Mouse (Mus musculus) limb, embryonic 13.5 days (tissue): ENCODE measurements around the gene Slc48a1. TPM values are rescaled to one million over a fixed set of nuclear protein-coding genes. Genes with fewer than 3 reads are reported as not detected.

Experiments
- ATAC-seq: fragments of 200-750 bp; cut with Nextera tagmentation; 2 replicates; pipeline ENCODE4 v1.8.0; 2017; ENCODE audit warnings: low read depth, moderate number of reproducible peaks, moderate TSS enrichment; ENCODE audit not compliant: low FRiP score
- H3K27ac ChIP-seq: fragments of 300-500 bp; sonication (generic); 2 replicates; pipeline ENCODE4 v1.5.1; 2015; ENCODE audit warnings: inconsistent platforms, mild to moderate bottlenecking, moderate library complexity
- H3K27me3 ChIP-seq: fragments of 300-500 bp; sonication (generic); 2 replicates; pipeline ENCODE4 v1.6.1; 2015; ENCODE audit warnings: mild to moderate bottlenecking, inconsistent platforms
- H3K36me3 ChIP-seq: fragments of 300-500 bp; sonication (generic); 2 replicates; pipeline ENCODE4 v1.6.1; 2015; ENCODE audit warnings: inconsistent platforms, mild to moderate bottlenecking, moderate library complexity
- H3K4me1 ChIP-seq: fragments of 300-500 bp; sonication (generic); 2 replicates; pipeline ENCODE4 v1.6.1; 2015; ENCODE audit warnings: inconsistent platforms
- H3K4me2 ChIP-seq: fragments of 300-500 bp; sonication (generic); replicated peaks from 2 replicates; pipeline ENCODE4 v1.6.1; 2015; ENCODE audit warnings: inconsistent platforms, mild to moderate bottlenecking, moderate library complexity
- H3K4me3 ChIP-seq: fragments of 300-500 bp; sonication (generic); 2 replicates; pipeline ENCODE4 v1.5.1; 2015; ENCODE audit warnings: moderate library complexity, mild to moderate bottlenecking, inconsistent platforms
- H3K9ac ChIP-seq: fragments of 300-500 bp; sonication (generic); 2 replicates; pipeline ENCODE4 v1.6.1; 2015; ENCODE audit warnings: mild to moderate bottlenecking, inconsistent platforms
- H3K9me3 ChIP-seq: fragments of 300-500 bp; sonication (generic); 2 replicates; pipeline ENCODE4 v1.6.1; 2016; ENCODE audit warnings: inconsistent platforms
- WGBS: fragments of 180-500 bp; shearing (Covaris S2); methylation state at CpG from one replicate; pipeline ENCODE4 v1.1.7; 2015; 5-methylcytosine and 5-hydroxymethylcytosine counted together
- polyA plus RNA-seq: library from polyadenylated mRNA; unstranded; fragments of >200 nt; fragmentation: Nextera tagmentation; extraction: Ambion mirVana; gene quantifications from 2 replicates; pipeline ENCODE4 v1.2.1, GENCODE M21; 2015

Gene Slc48a1
- polyA plus RNA-seq, 1 experiment from 2014 or later, result 39.5 TPM

GRCm38 (mm10) chr15:97796674-97797310 is 18.5 kb downstream of the Slc48a1 start:
- H3K9ac ChIP-seq, result no peak overlapping the region
- H3K27ac ChIP-seq, result no peak overlapping the region
- no peaks in the 10 kb centered on the region for H3K27me3 ChIP-seq
- no peak overlapping the region for H3K4me3 ChIP-seq
- no peak for ATAC-seq
- WGBS, result 93% methylated on average over 17 of the region's 17 CpGs
- H3K9me3 ChIP-seq, result no peaks in the 10 kb centered on the region
- no peaks in the 10 kb centered on the region for H3K4me1 ChIP-seq
- H3K36me3 ChIP-seq, result peaks cover 100% of the 10 kb centered on the region
- H3K4me2 ChIP-seq, result no peak overlapping the region

- Histone ChIP-seq H3K36me3 (peaks cover 94% of the 10 kb centered on the region), H3K4me1 (peaks cover 8% of the 10 kb centered on the region)
- no peak for ATAC-seq
These were observed 19.8 kb downstream of the Slc48a1 start for GRCm38 (mm10) chr15:97798134-97798533.

DNA sequence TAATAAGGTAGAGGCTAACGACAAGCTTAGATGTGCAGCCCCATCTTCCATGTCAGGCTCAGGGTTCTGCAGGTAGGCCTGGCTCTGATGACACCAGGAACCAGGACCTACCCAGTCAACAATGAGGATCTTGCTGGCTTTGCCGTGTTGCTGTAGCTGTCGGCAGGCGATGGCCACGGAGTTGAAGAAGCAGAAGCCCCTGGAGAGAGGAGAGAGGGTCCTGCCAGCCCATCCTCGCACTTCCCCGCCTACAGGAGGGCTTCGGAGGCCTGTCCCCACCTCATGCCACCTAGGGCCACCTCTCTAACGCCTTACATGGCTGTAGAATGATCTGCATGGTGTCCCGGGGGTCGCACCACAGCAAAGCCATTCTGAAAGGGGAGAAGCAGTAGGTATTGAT is 21.1 kb downstream of the Slc48a1 start:
- Histone ChIP-seq H3K27ac (no peak overlapping the region), H3K36me3 (peaks cover 81% of the 10 kb centered on the region), H3K4me3 (no peak overlapping the region), H3K4me1 (peaks cover 8% of the 10 kb centered on the region), H3K4me2 (no peak overlapping the region), H3K9me3 (no peaks in the 10 kb centered on the region), H3K27me3 (no peaks in the 10 kb centered on the region), H3K9ac (no peak overlapping the region)
- no peak for ATAC-seq
- WGBS, result 90% methylated on average over 11 of the region's 11 CpGs

More at GRCm38 (mm10) chr15:97798134-97798533, 19.8 kb downstream of the Slc48a1 start:
- Histone ChIP-seq H3K27me3 (no peaks in the 10 kb centered on the region), H3K4me3 (no peak overlapping the region), H3K9ac (no peak overlapping the region), H3K27ac (no peak overlapping the region), H3K4me2 (no peak overlapping the region), H3K9me3 (no peaks in the 10 kb centered on the region)
- 88% methylated on average over 17 of the region's 17 CpGs for WGBS

- no peak overlapping the region for H3K4me2 ChIP-seq
- WGBS, result 91% methylated on average over 13 of the region's 13 CpGs
- no peaks in the 10 kb centered on the region for H3K27me3 ChIP-seq
- H3K9me3 ChIP-seq, result no peaks in the 10 kb centered on the region
- ATAC-seq, result no peak
- H3K4me3 ChIP-seq, result no peak overlapping the region
- peaks cover 75% of the 10 kb centered on the region for H3K36me3 ChIP-seq
- no peak overlapping the region for H3K9ac ChIP-seq
- no peak overlapping the region for H3K27ac ChIP-seq
- peaks cover 8% of the 10 kb centered on the region for H3K4me1 ChIP-seq
These were observed 22.5 kb downstream of the Slc48a1 start for GRCm38 (mm10) chr15:97800853-97801252.

- Histone ChIP-seq H3K9ac (no peak overlapping the region), H3K4me2 (peak overlapping the region; percentile 52; the same call in 1 of the 2 replicates), H3K4me1 (peaks cover 8% of the 10 kb centered on the region), H3K4me3 (no peak overlapping the region), H3K27me3 (no peaks in the 10 kb centered on the region), H3K9me3 (no peaks in the 10 kb centered on the region), H3K36me3 (peaks cover 73% of the 10 kb centered on the region), H3K27ac (no peak overlapping the region)
- no peak for ATAC-seq
- 87% methylated on average over 7 of the region's 7 CpGs for WGBS
These were observed 23.5 kb downstream of the Slc48a1 start for GRCm38 (mm10) chr15:97801811-97802210.

GRCm38 (mm10) chr15:97802575-97802974 is 24.3 kb downstream of the Slc48a1 start:
- peak overlapping the region; percentile 52 for H3K4me2 ChIP-seq
- 17% methylated on average over 13 of the region's 13 CpGs for WGBS
- H3K4me1 ChIP-seq, result peaks cover 8% of the 10 kb centered on the region
- peak overlapping the region; percentile 33 for H3K4me3 ChIP-seq
- H3K9ac ChIP-seq, result peak overlapping the region; percentile 50; the same call in 1 of the 2 replicates
- H3K27me3 ChIP-seq, result no peaks in the 10 kb centered on the region
- no peaks in the 10 kb centered on the region for H3K9me3 ChIP-seq
- H3K27ac ChIP-seq, result no peak overlapping the region
- H3K36me3 ChIP-seq, result peaks cover 73% of the 10 kb centered on the region
- peak; percentile 73; the same call in 1 of the 2 replicates for ATAC-seq

DNA sequence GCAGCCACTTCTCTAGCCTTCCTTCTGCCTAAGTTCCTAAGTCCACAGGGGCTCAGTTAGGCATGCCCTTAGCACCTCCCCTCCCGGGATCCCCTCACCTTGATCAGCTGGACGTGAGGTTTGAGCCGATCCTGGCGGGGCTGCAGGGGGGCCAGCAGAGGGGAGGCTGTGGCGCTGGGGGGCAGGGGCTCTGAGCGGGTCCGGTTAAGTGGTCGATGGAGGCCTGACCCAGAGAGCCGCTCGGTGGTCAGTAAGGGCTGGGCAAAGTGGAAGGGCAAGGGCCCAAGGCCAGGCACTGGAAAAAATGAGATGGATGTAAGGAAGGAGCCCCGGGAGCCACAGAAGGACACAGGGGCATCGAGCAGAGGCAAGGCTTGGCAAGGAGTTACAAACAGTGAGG is 29.5 kb downstream of the Slc48a1 start:
- Histone ChIP-seq H3K4me2 (no peak overlapping the region), H3K36me3 (peaks cover 62% of the 10 kb centered on the region), H3K9ac (no peak overlapping the region), H3K27me3 (no peaks in the 10 kb centered on the region), H3K9me3 (no peaks in the 10 kb centered on the region), H3K4me3 (no peak overlapping the region), H3K27ac (no peak overlapping the region), H3K4me1 (peaks cover 11% of the 10 kb centered on the region)
- no peak for ATAC-seq
- WGBS, result 70% methylated on average over 12 of the region's 12 CpGs

DNA sequence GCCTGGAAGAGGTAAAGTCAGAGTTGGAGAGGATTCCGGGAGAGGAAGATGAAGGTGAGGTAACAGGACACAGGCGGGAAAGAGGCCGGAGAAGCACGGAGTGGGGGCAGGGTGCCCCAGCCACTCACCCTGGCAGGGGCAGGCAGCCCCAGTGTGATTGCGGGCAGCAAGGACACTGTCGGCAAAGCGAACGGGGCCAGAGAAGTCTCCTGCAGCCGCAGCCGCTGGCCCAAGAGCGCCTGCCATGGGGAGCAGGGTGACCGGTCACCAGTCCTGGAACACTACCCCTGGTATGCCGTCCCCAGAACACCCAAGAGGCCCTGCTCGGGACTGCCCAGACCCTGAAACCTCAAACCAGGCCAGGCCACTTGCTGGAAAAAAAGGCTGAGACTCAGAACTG is 30.2 kb downstream of the Slc48a1 start:
- Histone ChIP-seq H3K27ac (no peak overlapping the region), H3K4me1 (peaks cover 16% of the 10 kb centered on the region), H3K27me3 (no peaks in the 10 kb centered on the region), H3K4me2 (no peak overlapping the region), H3K9me3 (no peaks in the 10 kb centered on the region), H3K9ac (no peak overlapping the region), H3K36me3 (peaks cover 62% of the 10 kb centered on the region), H3K4me3 (no peak overlapping the region)
- no peak for ATAC-seq
- WGBS, result 84% methylated on average over 14 of the region's 14 CpGs

GRCm38 (mm10) chr15:97809206-97809605 is 30.9 kb downstream of the Slc48a1 start:
- Histone ChIP-seq H3K36me3 (peaks cover 62% of the 10 kb centered on the region), H3K9ac (no peak overlapping the region), H3K4me3 (no peak overlapping the region), H3K27ac (no peak overlapping the region), H3K4me2 (no peak overlapping the region), H3K27me3 (no peaks in the 10 kb centered on the region), H3K9me3 (no peaks in the 10 kb centered on the region), H3K4me1 (peaks cover 23% of the 10 kb centered on the region)
- ATAC-seq, result no peak
- 77% methylated on average over 14 of the region's 14 CpGs for WGBS

DNA sequence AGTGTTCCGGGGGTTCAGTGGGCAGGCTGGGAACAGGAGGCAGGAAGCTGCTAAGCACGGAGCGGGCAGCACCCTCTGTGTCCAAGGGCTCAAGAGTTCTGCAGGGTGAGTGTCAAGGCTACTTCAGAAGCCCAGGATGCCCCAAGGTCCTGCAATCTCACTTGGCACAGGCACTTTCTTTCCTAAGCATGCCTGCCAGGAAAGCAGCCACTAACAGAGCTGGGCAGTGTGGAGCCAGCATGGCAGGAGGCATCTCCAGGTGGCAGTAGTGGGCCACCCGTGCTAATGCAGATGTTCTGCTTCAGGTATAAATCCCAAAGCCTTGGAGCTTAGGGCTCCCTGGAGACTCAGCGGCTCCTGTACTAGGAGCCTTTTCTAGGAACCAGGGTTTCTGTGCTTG is 31.6 kb downstream of the Slc48a1 start:
- no peaks in the 10 kb centered on the region for H3K27me3 ChIP-seq
- no peak overlapping the region for H3K4me2 ChIP-seq
- no peak overlapping the region for H3K9ac ChIP-seq
- 83% methylated on average over 5 of the region's 5 CpGs for WGBS
- peaks cover 28% of the 10 kb centered on the region for H3K4me1 ChIP-seq
- no peak overlapping the region for H3K4me3 ChIP-seq
- no peaks in the 10 kb centered on the region for H3K9me3 ChIP-seq
- ATAC-seq, result no peak
- no peak overlapping the region for H3K27ac ChIP-seq
- H3K36me3 ChIP-seq, result peaks cover 58% of the 10 kb centered on the region

DNA sequence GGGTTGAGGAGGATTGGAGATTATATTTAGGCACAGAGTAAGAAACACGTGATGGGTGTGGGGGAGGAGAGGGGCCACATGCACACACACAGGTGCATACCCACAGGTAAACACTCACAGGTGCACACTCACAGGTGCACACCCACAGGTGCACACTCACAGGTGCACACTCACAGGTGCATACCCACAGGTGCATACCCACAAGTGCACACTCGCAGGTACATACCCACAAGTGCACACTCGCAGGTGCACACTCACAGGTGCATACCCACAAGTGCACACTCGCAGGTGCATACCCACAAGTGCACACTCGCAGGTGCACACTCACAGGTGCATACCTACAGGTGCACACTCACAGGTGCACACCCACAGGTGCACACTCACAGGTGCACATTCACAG is 32.1 kb downstream of the Slc48a1 start:
- Histone ChIP-seq H3K4me2 (no peak overlapping the region), H3K27me3 (no peaks in the 10 kb centered on the region), H3K4me1 (peaks cover 31% of the 10 kb centered on the region), H3K36me3 (peaks cover 54% of the 10 kb centered on the region), H3K27ac (no peak overlapping the region), H3K9me3 (no peaks in the 10 kb centered on the region), H3K4me3 (no peak overlapping the region), H3K9ac (no peak overlapping the region)
- ATAC-seq, result no peak
- WGBS, result 91% methylated on average over 5 of the region's 5 CpGs

- no peak for ATAC-seq
- Histone ChIP-seq H3K27me3 (no peaks in the 10 kb centered on the region), H3K4me1 (peaks cover 31% of the 10 kb centered on the region), H3K4me3 (no peak overlapping the region), H3K4me2 (no peak overlapping the region), H3K36me3 (peaks cover 52% of the 10 kb centered on the region), H3K9me3 (no peaks in the 10 kb centered on the region), H3K9ac (no peak overlapping the region), H3K27ac (no peak overlapping the region)
- WGBS, result 87% methylated on average over 9 of the region's 9 CpGs
These were observed 33.0 kb downstream of the Slc48a1 start for GRCm38 (mm10) chr15:97811307-97811706.

GRCm38 (mm10) chr15:97812126-97812525 is 33.8 kb downstream of the Slc48a1 start:
- Histone ChIP-seq H3K36me3 (peaks cover 44% of the 10 kb centered on the region), H3K27ac (no peak overlapping the region), H3K27me3 (no peaks in the 10 kb centered on the region), H3K4me2 (no peak overlapping the region), H3K9ac (no peak overlapping the region), H3K9me3 (no peaks in the 10 kb centered on the region), H3K4me3 (no peak overlapping the region), H3K4me1 (peaks cover 31% of the 10 kb centered on the region)
- ATAC-seq, result no peak
- 83% methylated on average over 6 of the region's 6 CpGs for WGBS
